Mouse (Mus musculus) frontal cortex, postnatal 10 days (tissue): ENCODE data around the gene Vps37d.

Experiments
- DNase-seq, 2 experiments: peaks; one replicate each; pipeline ENCODE4 v3.0.0; 2022; ENCODE audit warnings: low spot score in 2 of 2, mixed read lengths in 1 of 2

Vps37d gene

DNA sequence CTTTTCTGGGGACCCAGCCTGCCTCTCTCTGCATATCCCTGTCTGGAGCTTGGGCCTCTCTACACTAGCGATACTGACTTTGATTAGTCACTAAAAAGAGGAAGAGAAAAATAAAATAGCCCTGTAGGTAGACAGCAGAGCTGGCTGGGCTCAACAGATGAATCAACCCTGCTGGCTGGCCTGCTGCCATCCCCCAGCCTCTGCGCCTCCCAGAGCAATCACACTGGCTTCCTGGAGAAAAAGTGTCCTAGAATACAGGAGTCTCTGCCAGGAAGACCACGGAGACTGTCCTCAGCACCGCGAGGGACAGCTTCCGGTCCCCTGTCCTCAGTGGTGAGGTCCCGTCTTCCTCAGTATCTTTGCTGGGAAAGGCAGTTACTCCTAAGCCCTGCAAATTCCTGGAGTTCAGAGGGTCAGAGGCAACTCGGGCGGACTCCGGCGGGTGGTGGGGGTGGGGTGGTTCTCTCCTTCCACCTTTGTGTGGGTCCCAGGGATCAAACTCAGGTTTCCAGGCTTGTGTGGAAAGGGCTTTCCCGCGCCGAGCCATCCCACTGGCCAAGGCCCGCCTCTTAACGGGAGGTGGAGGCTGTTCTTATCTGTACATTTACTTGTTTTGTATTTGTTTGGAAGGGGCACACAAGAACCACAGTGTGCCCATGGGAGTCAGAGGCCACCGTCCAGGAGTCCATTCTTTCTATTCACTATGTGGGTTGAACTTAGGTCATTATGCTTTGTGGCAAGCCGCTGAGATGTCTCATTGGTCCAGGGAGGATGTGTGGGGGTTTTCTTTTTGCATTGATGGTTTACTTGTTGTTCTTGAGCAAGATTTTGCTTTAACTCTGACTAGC lies 48.8 kb downstream of the Vps37d start:
- no peak for DNase-seq

DNA sequence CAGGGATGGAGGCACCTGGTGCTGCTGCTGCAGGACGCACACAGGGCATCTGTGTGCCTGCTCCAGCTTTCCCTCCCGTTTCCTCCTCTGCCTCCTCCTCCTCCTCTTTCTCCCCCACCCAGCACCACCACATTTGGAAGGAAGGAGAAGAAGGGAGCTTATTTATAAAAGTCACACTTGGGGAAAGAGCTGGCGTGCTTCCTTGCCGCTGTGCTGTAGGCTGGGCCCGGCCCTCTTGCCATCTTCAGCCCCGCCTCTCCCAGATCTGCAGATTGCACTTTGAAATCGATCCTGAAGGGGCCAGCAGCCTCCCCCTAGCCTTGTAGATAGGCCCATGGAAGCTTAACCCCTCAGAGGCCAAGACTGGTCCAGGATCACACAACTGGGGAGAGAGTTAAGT lies 52.2 kb downstream of the Vps37d start:
- no peak for DNase-seq

DNA sequence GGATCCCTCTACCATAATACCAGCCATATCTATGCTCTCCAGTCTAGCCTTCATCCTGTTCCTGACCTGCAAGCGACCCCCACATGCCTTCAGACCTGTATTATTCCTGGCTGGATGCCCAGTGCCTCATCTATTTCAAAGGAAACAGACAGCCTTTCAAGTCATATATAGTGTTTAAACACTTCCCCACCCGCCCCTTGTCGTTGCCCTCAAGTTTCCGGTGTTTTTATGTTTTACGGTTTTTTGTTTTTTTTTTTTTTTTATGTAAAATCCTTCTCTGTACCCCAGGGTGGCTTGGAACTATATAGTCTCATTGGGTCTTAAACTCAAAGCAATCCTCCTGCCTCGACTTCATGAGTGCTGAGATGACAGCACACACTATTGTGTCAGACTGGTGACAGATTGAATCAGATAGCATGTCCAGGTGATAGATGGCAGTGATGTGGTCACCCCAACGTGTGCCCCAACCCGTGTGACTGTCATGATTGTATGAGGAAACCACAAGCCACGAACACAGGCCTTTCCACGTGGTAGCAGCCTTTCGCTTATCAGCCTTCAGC lies 53.3 kb downstream of the Vps37d start:
- no peak for DNase-seq

DNA sequence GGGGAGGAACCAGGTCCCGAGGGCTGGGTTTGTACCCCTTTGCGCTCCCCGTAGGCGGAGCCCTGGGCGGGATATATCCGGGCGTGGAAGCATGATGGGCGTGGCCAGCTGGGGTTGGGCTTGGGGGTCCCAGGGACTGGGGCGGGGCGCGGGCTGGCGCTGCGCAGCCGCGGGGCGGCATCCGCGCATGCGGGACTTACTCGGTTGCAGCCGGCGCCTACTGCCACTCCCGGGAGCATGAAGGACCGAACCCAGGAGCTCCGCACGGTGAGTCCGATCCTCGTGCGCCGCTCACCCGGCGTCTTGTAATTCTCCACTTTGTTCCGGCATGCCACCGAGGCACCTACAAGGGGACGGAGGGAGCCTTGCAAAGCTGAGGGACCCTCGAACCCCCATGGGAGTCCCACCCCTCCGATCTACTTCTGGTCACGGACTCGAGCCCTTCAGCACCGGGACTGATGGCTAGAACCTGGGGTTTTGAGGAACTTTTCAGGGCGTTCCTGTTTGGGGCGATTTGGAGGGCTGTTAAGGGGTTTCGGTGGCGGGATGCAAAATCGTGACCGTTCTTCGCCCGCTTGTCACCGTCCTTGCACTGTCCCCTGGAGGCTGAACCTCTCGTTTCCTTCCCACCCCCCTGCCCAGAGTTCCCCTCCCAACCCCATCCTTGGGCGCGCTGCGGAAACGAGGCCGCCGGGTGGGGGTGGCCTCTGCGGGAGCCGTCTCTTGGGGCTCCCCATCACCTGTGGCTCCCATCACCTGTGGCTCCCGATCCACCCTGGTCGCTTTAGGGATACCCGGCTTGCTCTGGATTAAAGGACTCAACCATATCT lies 54.5 kb downstream of the Vps37d start, which contains the start of gene Stx1a:
Gene Stx1a (plus strand): TSS at position 139 of the 830 bp plus-strand sequence.
- DNase-seq = peak; percentile 82 to 89
